Mouse (Mus musculus): Measurements from ENCODE around the gene Tbc1d2b. TPM values are rescaled to one million over a fixed set of nuclear protein-coding genes. Genes with fewer than 3 reads are reported as not detected.

Tbc1d2b gene
- polyA plus RNA-seq, 1 experiment, result 10.9 TPM

- DNase-seq (ENCODE audit: extremely low spot score in 1 of 2, low spot score in 1 of 2), result no peak
Measured at GRCm38 (mm10) chr9:90244301-90245151, 26.1 kb downstream of the Tbc1d2b start.

DNA sequence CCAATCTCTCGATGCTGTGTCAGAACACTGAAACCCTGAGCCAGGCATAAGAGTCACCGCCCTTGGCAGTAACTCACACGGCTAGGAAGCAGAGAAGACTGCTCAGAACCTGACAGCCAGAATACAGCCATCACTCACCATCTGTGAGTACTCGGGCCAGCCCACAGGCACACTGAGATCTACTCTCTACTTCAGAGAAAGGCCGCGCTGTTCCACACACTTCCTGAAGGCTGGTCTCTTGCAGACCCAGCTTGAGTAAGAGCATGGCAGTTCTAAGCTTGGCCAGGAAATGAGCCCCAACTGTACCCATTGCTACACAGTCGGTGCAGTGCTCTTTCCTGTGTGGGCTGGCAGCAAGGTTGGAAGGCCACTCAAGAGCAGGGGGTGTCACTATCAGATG is 27.7 kb downstream of the Tbc1d2b start:
- no peak for DNase-seq (ENCODE audit: extremely low spot score in 1 of 2, low spot score in 1 of 2)

DNA sequence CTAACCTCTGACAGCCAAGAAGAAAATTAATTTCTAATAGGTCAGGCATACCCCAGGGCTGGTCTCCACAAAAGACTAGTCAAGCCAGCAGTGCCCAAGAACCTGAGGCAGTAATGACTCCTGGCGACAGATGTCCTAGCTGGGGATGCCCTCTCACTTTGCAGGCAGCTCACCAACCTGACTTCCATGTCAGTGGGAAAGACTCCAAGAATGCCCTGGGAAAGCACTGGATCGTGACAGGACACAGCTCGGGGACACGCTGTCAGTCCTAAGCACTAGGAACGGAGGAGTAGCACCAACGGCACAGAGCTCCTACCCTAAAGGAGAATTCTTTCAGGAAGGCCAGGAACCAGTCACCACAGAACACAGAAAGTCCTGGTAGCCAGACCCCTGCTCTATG is 28.3 kb downstream of the Tbc1d2b start:
- DNase-seq (ENCODE audit: extremely low spot score in 1 of 2, low spot score in 1 of 2), result no peak

DNA sequence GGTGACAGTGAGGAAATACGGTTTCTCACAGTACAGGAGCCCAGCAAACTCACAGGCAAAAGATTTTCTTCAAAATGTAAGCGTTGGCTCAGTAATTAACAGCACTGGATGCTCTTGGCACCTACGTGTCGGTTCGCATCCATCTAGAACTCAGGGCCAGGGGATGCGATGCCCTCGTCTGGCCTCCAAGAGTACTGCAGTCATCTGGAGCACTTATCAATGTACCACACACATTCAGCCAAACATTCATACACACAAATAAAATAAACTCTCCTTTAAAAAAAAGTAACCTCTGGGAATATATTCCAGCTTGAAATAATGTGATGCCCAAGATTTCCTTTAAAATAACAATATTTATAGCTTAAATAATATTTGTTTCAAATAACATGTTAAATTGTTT is 29.0 kb downstream of the Tbc1d2b start:
- peak in 1 of 2 experiments; percentile 36 for DNase-seq (ENCODE audit: extremely low spot score in 1 of 2, low spot score in 1 of 2)

DNA sequence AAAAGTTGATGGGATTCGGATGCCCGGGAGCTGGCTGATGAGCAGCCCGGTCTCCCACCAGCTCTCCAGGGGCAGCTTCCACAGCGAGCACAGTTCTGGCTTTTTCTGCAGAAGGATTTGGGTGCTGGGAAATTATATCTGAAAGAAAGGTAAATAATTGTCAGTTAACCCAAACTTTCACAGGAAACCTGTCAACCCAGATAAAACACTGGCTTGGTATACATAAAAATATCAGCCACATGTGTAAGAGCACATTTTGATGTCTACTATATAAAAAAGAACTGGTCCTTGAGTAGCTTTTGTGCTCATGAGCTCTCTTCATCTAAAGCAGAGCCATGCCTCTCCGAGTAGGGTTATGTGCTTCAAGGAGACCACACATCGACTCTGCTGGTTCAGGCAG is 29.6 kb downstream of the Tbc1d2b start:
- DNase-seq (ENCODE audit: extremely low spot score in 1 of 2, low spot score in 1 of 2), result no peak

GRCm38 (mm10) chr9:90240560-90240959 is 30.0 kb downstream of the Tbc1d2b start:
- no peak for DNase-seq (ENCODE audit: extremely low spot score in 1 of 2, low spot score in 1 of 2)

DNA sequence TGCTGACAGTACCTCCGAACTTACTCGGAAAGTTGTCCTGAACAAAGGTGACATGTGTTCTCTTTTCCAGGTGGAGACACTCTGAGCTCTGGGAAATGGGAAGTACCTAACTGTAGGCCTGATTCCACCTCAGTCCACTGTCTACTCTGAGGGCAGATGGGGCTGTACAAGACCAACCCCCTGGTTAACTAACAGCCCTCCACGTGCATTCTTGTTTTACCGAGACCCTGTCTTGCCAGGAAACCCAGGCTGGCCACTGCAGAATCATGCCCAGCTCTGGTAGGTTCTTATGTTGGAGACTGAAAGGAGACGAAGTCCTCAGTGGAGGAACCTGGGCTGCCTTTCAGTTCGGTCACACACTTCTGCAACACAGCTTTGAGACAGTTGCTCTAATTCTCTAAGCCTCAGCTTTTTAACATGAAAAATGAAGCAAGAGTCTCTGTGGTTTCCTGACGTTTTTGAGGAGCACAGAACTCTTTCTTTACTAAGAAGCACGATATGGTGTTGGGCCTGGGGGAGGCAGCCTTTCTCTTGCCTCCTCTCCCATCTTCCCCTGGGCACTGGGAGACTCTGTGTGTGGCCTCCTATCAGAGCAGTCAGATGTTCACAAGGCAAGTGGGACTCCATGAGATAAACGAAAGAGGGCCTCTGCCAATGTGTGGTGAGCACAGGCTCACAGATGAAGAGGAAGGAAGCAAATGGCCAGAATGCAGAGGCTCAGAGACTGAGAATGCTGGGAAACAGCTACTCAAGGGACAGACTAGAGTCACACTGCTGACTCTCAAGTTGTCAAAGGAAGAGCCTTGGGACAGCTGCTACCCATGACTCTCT is 33.2 kb downstream of the Tbc1d2b start:
- no peak for DNase-seq (ENCODE audit: extremely low spot score in 1 of 2, low spot score in 1 of 2)

GRCm38 (mm10) chr9:90236817-90237216 is 33.8 kb downstream of the Tbc1d2b start:
- no peak for DNase-seq (ENCODE audit: extremely low spot score in 1 of 2, low spot score in 1 of 2)

DNA sequence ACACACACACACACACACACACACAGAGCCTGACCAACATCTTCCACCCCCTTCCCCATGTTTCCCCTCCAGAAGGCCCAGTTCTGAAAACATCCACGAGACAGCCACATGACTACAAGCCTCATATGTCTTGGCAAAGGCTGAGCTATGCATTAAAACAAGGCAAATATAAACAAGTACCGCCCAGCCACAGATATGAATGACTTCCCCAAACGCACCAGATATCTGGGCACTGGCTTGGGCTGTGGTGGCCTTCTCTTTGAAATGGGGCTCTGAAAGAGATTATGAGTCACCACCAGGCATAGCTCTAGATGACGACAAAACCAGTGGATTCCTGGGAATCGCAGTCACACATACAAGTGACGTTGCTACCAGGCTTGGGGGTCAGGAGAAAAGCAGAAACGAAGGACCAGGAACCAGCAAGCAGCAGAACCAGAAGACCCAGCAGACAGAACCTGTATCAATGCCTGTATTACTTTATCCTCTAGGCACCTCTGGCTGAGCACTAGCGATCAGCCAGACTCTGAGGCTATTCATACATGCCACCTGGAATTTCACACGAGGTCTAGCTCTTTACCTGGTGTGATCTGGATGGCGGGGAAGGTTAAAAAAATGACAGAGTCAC is 35.2 kb downstream of the Tbc1d2b start:
- DNase-seq (ENCODE audit: extremely low spot score in 1 of 2, low spot score in 1 of 2), result no peak

GRCm38 (mm10) chr9:90234786-90235185 is 35.8 kb downstream of the Tbc1d2b start:
- DNase-seq (ENCODE audit: extremely low spot score in 1 of 2, low spot score in 1 of 2), result no peak

DNA sequence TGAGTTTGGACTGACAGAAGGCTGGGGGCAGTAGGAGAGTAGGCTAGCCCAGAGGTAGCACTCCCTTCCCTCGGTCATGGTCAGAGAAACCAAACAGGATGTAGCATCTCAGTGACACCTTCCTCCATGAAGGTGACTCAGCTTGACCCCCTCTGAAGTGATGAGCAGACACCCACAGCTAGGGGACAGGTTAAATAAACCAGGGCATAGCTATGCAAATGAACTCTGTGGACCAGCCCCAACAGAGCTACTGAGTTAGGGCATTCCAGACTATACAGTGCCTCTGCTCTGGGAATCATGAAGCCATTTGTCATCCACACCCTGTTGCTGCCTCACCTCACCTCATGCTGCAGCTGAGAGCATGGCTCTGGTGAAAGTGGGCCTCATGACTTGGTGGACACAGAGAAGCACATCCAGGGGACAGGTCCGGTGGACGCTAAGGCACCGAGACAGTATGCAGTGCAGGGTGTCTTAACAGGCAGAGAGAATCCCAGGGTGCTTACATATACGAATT is 36.6 kb downstream of the Tbc1d2b start:
- DNase-seq (ENCODE audit: extremely low spot score in 1 of 2, low spot score in 1 of 2), result no peak

- no peak for DNase-seq (ENCODE audit: extremely low spot score in 1 of 2, low spot score in 1 of 2)
Measured at GRCm38 (mm10) chr9:90232781-90233690, 37.6 kb downstream of the Tbc1d2b start.

DNA sequence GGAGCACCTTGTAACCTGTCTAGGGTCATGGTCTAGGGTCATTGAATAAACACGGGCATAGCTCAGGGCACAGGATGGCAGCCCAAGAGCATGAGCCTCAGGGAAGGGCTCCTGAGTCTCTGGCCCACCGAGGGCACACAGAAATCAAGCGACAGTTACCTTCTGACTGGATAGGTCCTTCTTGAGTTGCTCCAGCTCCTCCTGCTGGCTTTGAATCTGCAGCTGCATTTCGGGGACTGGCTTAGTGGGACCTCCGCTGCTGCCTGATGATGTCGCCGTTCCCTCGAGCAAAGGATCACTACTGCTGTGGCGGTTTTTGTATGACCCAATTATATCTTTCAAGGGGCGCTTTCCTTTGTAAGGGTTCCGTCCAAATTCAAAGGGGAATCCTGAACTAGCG is 43.4 kb downstream of the Tbc1d2b start:
- DNase-seq (ENCODE audit: extremely low spot score in 1 of 2, low spot score in 1 of 2), result peak; percentile 33 to 47

DNA sequence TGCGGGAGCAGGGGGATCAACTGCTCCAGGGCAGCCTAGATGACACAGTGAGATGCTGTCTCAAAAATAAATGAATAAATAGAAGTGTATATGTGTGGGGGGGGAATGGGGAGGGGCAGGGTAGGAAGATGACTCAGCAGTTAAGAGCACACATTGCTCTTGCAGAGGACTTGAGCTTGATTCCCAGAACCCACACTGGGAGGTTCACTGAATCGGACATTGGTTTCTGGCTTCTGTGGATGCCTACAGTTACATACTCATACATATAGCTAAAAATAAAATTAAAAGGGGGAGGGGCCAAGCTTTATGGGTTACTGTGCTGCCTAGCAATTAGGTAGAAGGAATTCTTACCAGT is 43.9 kb downstream of the Tbc1d2b start:
- no peak for DNase-seq (ENCODE audit: extremely low spot score in 1 of 2, low spot score in 1 of 2)

- DNase-seq (ENCODE audit: extremely low spot score in 1 of 2, low spot score in 1 of 2), result peak in 1 of 2 experiments; percentile 54
Measured at GRCm38 (mm10) chr9:90226081-90226741, 44.4 kb downstream of the Tbc1d2b start.

DNA sequence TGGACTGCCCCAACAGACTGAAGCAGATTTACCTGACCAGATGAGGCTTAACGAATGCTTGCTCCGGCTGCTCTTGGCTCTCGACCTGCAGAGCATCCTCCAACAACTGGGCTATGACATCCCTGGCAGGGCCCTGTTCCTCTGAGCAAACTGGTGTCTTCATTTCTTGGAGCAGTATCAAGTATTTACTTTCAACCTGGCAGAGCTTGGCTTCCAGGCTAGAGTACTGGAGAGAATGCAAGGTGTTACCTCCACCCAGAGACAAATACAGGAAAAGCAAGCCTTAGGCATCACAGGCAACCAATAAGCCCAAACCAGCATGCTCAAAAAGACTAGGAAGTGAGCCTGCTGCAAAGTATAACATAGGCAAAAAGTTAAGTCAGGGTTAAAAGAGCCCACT is 48.3 kb downstream of the Tbc1d2b start:
- no peak for DNase-seq (ENCODE audit: extremely low spot score in 1 of 2, low spot score in 1 of 2)

DNA sequence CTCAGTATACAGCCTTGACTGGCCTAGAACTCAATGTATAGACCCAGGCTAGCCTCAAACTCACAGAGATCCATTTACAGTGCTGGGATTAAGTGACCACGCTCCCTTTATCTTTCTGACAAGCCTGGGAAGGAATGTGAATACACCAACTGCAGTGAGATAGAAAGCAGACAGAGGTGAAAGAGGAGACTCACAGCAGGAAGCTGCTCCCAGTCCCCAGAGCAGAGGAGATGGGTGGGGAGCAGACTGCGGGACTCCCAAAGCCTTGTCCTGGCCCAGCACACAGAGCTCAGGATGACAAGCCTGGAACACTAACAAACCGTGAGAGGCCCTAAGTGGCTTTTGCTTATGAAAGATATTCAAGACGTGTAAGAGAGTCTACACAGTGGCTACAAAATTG is 53.1 kb downstream of the Tbc1d2b start:
- DNase-seq (ENCODE audit: extremely low spot score in 1 of 2, low spot score in 1 of 2), result no peak

- no peak for DNase-seq (ENCODE audit: extremely low spot score in 1 of 2, low spot score in 1 of 2)
Measured at GRCm38 (mm10) chr9:90216259-90217001, 54.2 kb downstream of the Tbc1d2b start.

GRCm38 (mm10) chr9:90213127-90213526 is 57.5 kb downstream of the Tbc1d2b start:
- DNase-seq (ENCODE audit: extremely low spot score in 1 of 2, low spot score in 1 of 2), result no peak

Data from frontal cortex, adult 2 months (tissue).